Mouse (Mus musculus) kidney, embryonic 16.5 days (tissue): ENCODE data around the gene Satb2. TPM values are rescaled to one million over a fixed set of nuclear protein-coding genes. Genes with fewer than 3 reads are reported as not detected.

Experiments
- ATAC-seq: fragments of 200-750 bp; cut with Nextera tagmentation; 2 replicates; pipeline ENCODE4 v1.8.0; 2017; ENCODE audit warnings: moderate TSS enrichment; ENCODE audit not compliant: low FRiP score, low TSS enrichment
- H3K27ac ChIP-seq: fragments of 300-500 bp; sonication (generic); 2 replicates; pipeline ENCODE4 v1.5.1; 2014; ENCODE audit warnings: low read length
- H3K27me3 ChIP-seq: fragments of 300-500 bp; sonication (generic); 2 replicates; pipeline ENCODE4 v1.6.1; 2014; ENCODE audit warnings: low read length, control low read depth, mixed read lengths; ENCODE audit not compliant: insufficient read depth
- H3K36me3 ChIP-seq: fragments of 300-500 bp; sonication (generic); 2 replicates; pipeline ENCODE4 v1.6.1; 2014; ENCODE audit warnings: low read length, control low read depth, mixed read lengths; ENCODE audit not compliant: insufficient read depth
- H3K4me1 ChIP-seq: fragments of 300-500 bp; sonication (generic); 2 replicates; pipeline ENCODE4 v1.6.1; 2014; ENCODE audit warnings: low read length, control low read depth, mixed read lengths; ENCODE audit not compliant: insufficient read depth
- H3K4me2 ChIP-seq: fragments of 300-500 bp; sonication (generic); replicated peaks from 2 replicates; pipeline ENCODE4 v1.6.1; 2014; ENCODE audit warnings: low read depth, low read length
- H3K4me3 ChIP-seq: fragments of 300-500 bp; sonication (generic); 2 replicates; pipeline ENCODE4 v1.5.1; 2014; ENCODE audit warnings: mild to moderate bottlenecking, low read length
- H3K9ac ChIP-seq: fragments of 300-500 bp; sonication (generic); replicated peaks from 2 replicates; pipeline ENCODE4 v1.6.1; 2014; ENCODE audit warnings: low read length
- H3K9me3 ChIP-seq: fragments of 300-500 bp; sonication (generic); 2 replicates; pipeline ENCODE4 v1.6.1; 2016; ENCODE audit warnings: low read length, control low read depth
- WGBS: fragments of 180-500 bp; shearing (Covaris S2); extraction: QIAGEN DNeasy Blood & Tissue Kit; methylation state at CpG from one replicate; pipeline ENCODE4 v1.1.7; 2014; 5-methylcytosine and 5-hydroxymethylcytosine counted together
- polyA plus RNA-seq: library from polyadenylated mRNA; unstranded; fragments of >200 nt; fragmentation: Nextera tagmentation; extraction: Ambion mirVana; gene quantifications from 2 replicates; pipeline ENCODE4 v1.2.1, GENCODE M21; 2015

Gene Satb2
- polyA plus RNA-seq: 1.6 and 2.6 TPM in 2 replicates

DNA sequence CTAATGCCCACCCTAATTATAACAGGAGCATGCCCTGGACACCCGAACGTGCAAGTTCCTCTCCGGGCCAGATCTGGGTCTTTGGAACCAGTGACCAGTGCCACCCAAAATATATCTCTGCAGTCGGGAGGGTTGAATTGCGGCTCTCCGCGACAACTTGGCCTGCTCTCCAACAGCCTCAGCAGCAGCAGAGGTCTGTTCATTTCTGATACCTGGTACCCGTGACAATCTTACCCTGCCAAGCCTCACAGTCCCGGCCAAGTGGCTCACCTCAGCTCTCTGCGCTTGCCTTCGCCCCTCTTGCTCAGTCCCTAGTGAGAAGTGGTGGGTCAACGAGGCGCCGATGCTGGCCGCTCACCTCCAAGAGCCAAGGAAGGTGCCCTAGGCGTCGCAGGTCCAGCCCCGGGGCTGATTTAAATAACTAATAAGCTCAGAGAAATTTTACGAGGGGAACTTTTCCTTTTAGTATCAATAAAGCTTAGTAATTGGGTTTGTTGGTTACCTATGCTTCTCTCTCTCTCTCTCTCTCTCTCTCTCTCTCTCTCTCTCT is at the start of gene Satb2:
Gene Satb2, minus strand, starts transcription at position 500 of the 550 bp plus-strand sequence.
- peak within 1 kb of the TSS; percentile 39 for H3K4me2 ChIP-seq
- no peak within 1 kb of the TSS for H3K27ac ChIP-seq
- peaks cover 6% of the 10 kb centered on the region for H3K4me1 ChIP-seq
- ATAC-seq: no peak
- peaks cover 75% of the 10 kb centered on the region for H3K27me3 ChIP-seq
- no peaks in the 10 kb centered on the region for H3K36me3 ChIP-seq
- peak within 1 kb of the TSS; percentile 36 for H3K4me3 ChIP-seq
- no peaks in the 10 kb centered on the region for H3K9me3 ChIP-seq
- under 1% methylated on average over 19 of the region's 19 CpGs for WGBS
- no peak within 1 kb of the TSS for H3K9ac ChIP-seq

- no peak overlapping the region for H3K27ac ChIP-seq
- no peak for ATAC-seq
- no peaks in the 10 kb centered on the region for H3K4me1 ChIP-seq
Observed at GRCm38 (mm10) chr1:57018941-57019340, 40.5 kb upstream of the Satb2 start.

GRCm38 (mm10) chr1:57013856-57014255 is 35.4 kb upstream of the Satb2 start:
- Histone ChIP-seq H3K4me3 (no peak overlapping the region), H3K9me3 (no peaks in the 10 kb centered on the region), H3K27ac (no peak overlapping the region), H3K4me1 (no peaks in the 10 kb centered on the region), H3K27me3 (no peaks in the 10 kb centered on the region), H3K9ac (no peak overlapping the region), H3K36me3 (no peaks in the 10 kb centered on the region), H3K4me2 (no peak overlapping the region)
- ATAC-seq: no peak

More at GRCm38 (mm10) chr1:57018941-57019340, 40.5 kb upstream of the Satb2 start:
- Histone ChIP-seq H3K4me2 (no peak overlapping the region), H3K9me3 (no peaks in the 10 kb centered on the region), H3K9ac (no peak overlapping the region), H3K4me3 (no peak overlapping the region), H3K27me3 (no peaks in the 10 kb centered on the region), H3K36me3 (no peaks in the 10 kb centered on the region)

- no peaks in the 10 kb centered on the region for H3K9me3 ChIP-seq
- H3K4me2 ChIP-seq: no peak overlapping the region
- 79% methylated on average over 4 of the region's 4 CpGs for WGBS
Observed at GRCm38 (mm10) chr1:57009171-57009570, 30.7 kb upstream of the Satb2 start.

GRCm38 (mm10) chr1:56995041-56995440 is 16.6 kb upstream of the Satb2 start:
- H3K27ac ChIP-seq: no peak overlapping the region
- no peaks in the 10 kb centered on the region for H3K36me3 ChIP-seq
- ATAC-seq: no peak
- H3K9me3 ChIP-seq: no peaks in the 10 kb centered on the region
- H3K4me3 ChIP-seq: no peak overlapping the region
- WGBS: 54% methylated on average over 2 of the region's 2 CpGs
- H3K27me3 ChIP-seq: peaks cover 3% of the 10 kb centered on the region; the same call in 1 of the 2 replicates
- no peaks in the 10 kb centered on the region for H3K4me1 ChIP-seq
- H3K9ac ChIP-seq: no peak overlapping the region
- no peak overlapping the region for H3K4me2 ChIP-seq

More at GRCm38 (mm10) chr1:57009171-57009570, 30.7 kb upstream of the Satb2 start:
- H3K4me3 ChIP-seq: no peak overlapping the region
- no peak overlapping the region for H3K27ac ChIP-seq
- no peaks in the 10 kb centered on the region for H3K4me1 ChIP-seq
- no peak overlapping the region for H3K9ac ChIP-seq
- H3K36me3 ChIP-seq: no peaks in the 10 kb centered on the region
- no peaks in the 10 kb centered on the region for H3K27me3 ChIP-seq
- no peak for ATAC-seq

GRCm38 (mm10) chr1:56992310-56992709 is 13.9 kb upstream of the Satb2 start:
- no peaks in the 10 kb centered on the region for H3K36me3 ChIP-seq
- no peak overlapping the region for H3K4me2 ChIP-seq
- H3K4me1 ChIP-seq: no peaks in the 10 kb centered on the region
- 70% methylated on average over 5 of the region's 5 CpGs for WGBS
- H3K4me3 ChIP-seq: no peak overlapping the region
- ATAC-seq: no peak
- peaks cover 5% of the 10 kb centered on the region; the same call in 1 of the 2 replicates for H3K27me3 ChIP-seq
- no peak overlapping the region for H3K27ac ChIP-seq
- no peaks in the 10 kb centered on the region for H3K9me3 ChIP-seq
- H3K9ac ChIP-seq: no peak overlapping the region

- Histone ChIP-seq H3K9me3 (no peaks in the 10 kb centered on the region), H3K4me1 (no peaks in the 10 kb centered on the region), H3K27me3 (peaks cover 10% of the 10 kb centered on the region), H3K4me3 (no peak overlapping the region), H3K4me2 (no peak overlapping the region), H3K9ac (no peak overlapping the region), H3K27ac (no peak overlapping the region), H3K36me3 (no peaks in the 10 kb centered on the region)
- 60% methylated on average over 4 of the region's 4 CpGs for WGBS
- ATAC-seq: no peak
Observed at GRCm38 (mm10) chr1:56991613-56992012, 13.2 kb upstream of the Satb2 start.

- Histone ChIP-seq H3K27ac (no peak overlapping the region), H3K27me3 (peaks cover 75% of the 10 kb centered on the region)
- 6% methylated on average over 14 of the region's 14 CpGs for WGBS
Observed at GRCm38 (mm10) chr1:56984483-56984810, 6.0 kb upstream of the Satb2 start.

DNA sequence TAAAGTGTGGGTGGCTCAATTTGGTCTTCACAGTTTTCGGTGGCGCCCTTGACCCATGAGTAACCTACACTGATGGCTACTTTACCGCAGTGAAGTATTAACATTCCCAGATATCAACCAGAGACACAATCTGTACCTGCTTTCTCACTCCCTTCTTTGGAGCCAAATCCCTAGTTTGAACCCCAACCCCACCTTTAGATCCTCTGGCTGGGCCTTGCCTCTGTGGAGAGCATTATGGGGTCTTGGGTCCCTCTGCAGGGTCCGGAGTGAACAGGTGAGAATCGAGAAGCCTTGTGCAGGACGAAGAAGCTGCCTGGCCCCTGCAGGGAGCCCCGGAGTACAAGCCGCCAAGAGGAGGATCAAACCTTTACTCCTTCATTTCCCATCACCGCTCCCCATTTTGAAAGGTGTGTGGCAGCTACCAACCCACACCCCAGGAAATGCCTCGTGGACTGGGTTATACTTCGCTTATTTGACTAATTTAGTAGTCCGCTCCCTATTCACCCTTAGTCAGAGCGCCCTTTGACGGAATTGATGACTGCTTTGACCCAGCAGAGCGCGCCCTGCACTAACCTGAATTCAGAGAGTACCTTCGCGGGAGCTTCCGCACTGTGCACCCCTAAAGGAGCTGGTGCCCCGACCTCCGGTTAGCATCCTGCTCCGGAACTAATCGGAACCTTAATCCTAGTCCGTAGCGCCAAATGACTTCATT is 5.5 kb upstream of the Satb2 start:
- no peaks in the 10 kb centered on the region for H3K9me3 ChIP-seq
- no peak overlapping the region for H3K9ac ChIP-seq
- no peak overlapping the region for H3K4me3 ChIP-seq
- no peak for ATAC-seq
- 3% methylated on average over 25 of the region's 25 CpGs for WGBS
- peaks cover 12% of the 10 kb centered on the region for H3K4me1 ChIP-seq
- H3K27me3 ChIP-seq: peaks cover 76% of the 10 kb centered on the region
- H3K27ac ChIP-seq: no peak overlapping the region
- H3K36me3 ChIP-seq: no peaks in the 10 kb centered on the region
- H3K4me2 ChIP-seq: no peak overlapping the region

More at GRCm38 (mm10) chr1:56984483-56984810, 6.0 kb upstream of the Satb2 start:
- H3K9me3 ChIP-seq: no peaks in the 10 kb centered on the region
- no peak for ATAC-seq
- H3K4me3 ChIP-seq: no peak overlapping the region
- no peak overlapping the region for H3K9ac ChIP-seq
- H3K36me3 ChIP-seq: no peaks in the 10 kb centered on the region
- H3K4me1 ChIP-seq: peaks cover 12% of the 10 kb centered on the region
- H3K4me2 ChIP-seq: no peak overlapping the region

GRCm38 (mm10) chr1:56983100-56983590 is 4.7 kb upstream of the Satb2 start:
- no peak overlapping the region for H3K4me2 ChIP-seq
- no peak for ATAC-seq
- no peak overlapping the region for H3K27ac ChIP-seq
- H3K36me3 ChIP-seq: no peaks in the 10 kb centered on the region
- H3K27me3 ChIP-seq: peaks cover 79% of the 10 kb centered on the region
- H3K4me3 ChIP-seq: no peak overlapping the region
- no peak overlapping the region for H3K9ac ChIP-seq
- no peaks in the 10 kb centered on the region for H3K9me3 ChIP-seq
- WGBS: 3% methylated on average over 8 of the region's 8 CpGs
- peaks cover 12% of the 10 kb centered on the region for H3K4me1 ChIP-seq
